Mouse (Mus musculus) embryonic fibroblast, embryonic 13.5 days (primary cell): Measurements from ENCODE around the gene Nos3. TPM values are rescaled to one million over a fixed set of nuclear protein-coding genes. Genes with fewer than 3 reads are reported as not detected.

Experiments used
- H3K27ac ChIP-seq: 2 replicates; pipeline ENCODE4 v1.5.1; 2012; ENCODE audit warnings: low read length, control low read depth, inconsistent platforms; ENCODE audit not compliant: insufficient read depth
- H3K4me1 ChIP-seq: 2 replicates; pipeline ENCODE4 v1.6.1; 2011; ENCODE audit warnings: low read length; ENCODE audit not compliant: control insufficient read depth, insufficient read depth
- H3K4me3 ChIP-seq: 2 replicates; pipeline ENCODE4 v1.5.1; 2011; ENCODE audit warnings: mild to moderate bottlenecking, control low read depth, low read length; ENCODE audit not compliant: insufficient read depth
- CTCF ChIP-seq: IDR thresholded peaks from 2 replicates; pipeline ENCODE4 v1.5.1; 2011; ENCODE audit warnings: mild to moderate bottlenecking, control low read depth, low read length, moderate library complexity, borderline replicate concordance; ENCODE audit not compliant: insufficient read depth
- POLR2A ChIP-seq: IDR thresholded peaks from 2 replicates; pipeline ENCODE4 v1.6.1; 2011; ENCODE audit warnings: low read depth, mild to moderate bottlenecking, control low read depth, low read length, moderate library complexity
- polyA plus RNA-seq: library from polyadenylated mRNA; stranded (reverse); fragments of >200 nt; gene quantifications from 2 replicates; pipeline ENCODE4 v1.2.4, GENCODE M21; 2011; ENCODE audit warnings: low read depth; ENCODE audit not compliant: missing spikeins, insufficient read length

Gene Nos3
- polyA plus RNA-seq, 1 experiment, result not detected

DNA sequence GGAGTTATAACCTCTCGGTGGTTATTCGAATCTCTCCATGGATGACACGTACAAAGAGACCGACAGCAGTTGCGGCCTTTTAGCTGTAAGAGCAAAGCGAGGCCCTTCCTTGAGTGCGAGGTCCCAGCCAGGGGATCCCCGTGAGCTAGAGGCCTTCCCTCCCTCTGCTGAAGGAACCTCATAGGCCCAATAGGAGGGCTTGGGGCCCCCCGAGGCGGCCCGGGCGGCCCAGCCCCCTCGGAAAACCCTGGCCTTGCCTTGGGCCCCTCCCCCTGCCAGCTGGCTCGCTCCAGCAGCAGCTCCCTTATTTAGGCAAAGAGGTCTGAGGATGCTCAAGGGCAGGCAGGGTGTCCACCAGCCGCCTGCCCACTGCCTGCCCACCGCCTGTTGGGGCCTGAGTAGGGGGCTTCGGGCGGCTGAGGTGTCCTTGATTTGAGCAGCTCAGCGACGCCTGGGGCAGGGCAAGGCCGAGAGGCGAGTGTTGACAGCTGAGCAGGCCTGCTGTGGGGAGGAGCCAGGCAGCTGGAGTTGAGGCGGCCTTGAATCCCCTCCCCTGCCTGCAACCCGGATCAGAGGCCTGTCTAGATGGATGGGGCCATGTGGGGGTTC is 12.3 kb upstream of the Nos3 start:
- Histone ChIP-seq H3K27ac (no peak overlapping the region), H3K4me1 (peaks cover 3% of the 10 kb centered on the region; the same call in 1 of the 2 replicates), H3K4me3 (peak overlapping the region; percentile 35; the same call in 1 of the 2 replicates)
- TF ChIP-seq POLR2A (no peak), CTCF (no peak)

DNA sequence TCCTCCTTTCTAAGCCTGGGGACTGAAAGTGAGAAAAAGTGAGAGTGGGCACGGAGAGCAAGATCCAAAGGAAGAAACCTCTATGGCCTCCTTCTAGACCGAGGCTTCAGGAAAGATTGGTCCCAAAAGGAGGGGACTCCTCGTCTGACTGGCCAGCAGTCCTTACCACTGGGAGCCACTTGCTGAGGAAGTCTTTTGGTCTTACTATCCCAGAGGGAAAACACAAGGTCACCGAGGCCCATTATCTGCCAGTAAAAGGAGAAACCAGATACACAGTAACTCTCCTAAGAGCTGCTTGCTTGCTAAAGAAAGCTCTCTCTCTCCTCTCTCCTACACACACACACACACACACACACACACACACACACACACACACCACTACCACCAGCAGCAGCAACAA is 11.3 kb upstream of the Nos3 start:
- no peak overlapping the region for H3K27ac ChIP-seq
- H3K4me1 ChIP-seq, result peaks cover 3% of the 10 kb centered on the region; the same call in 1 of the 2 replicates
- no peak for TF ChIP-seq CTCF
- TF ChIP-seq POLR2A, result no peak
- no peak overlapping the region for H3K4me3 ChIP-seq

DNA sequence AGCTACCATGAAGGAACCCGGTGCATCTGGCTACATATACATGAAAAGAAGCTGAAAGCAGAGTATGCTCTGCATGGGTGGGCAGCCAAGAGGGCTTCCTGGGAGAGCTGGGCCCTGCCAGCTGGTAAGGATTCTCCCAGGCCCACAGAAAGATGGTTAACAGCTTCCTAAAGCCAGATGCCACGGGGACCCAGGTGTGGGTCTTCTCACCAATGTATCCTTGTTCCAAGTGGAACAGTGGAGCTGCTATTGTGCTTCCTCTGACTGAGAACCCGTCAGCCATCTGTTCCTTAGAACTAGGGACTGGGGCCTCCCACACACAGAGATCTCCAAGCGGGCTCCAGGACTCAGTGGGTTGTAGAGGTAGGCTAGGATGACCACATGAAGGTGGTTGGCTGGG is 7.8 kb upstream of the Nos3 start:
- Histone ChIP-seq H3K4me1 (peaks cover 5% of the 10 kb centered on the region; the same call in 1 of the 2 replicates), H3K4me3 (no peak overlapping the region), H3K27ac (no peak overlapping the region)
- no peak for TF ChIP-seq CTCF

DNA sequence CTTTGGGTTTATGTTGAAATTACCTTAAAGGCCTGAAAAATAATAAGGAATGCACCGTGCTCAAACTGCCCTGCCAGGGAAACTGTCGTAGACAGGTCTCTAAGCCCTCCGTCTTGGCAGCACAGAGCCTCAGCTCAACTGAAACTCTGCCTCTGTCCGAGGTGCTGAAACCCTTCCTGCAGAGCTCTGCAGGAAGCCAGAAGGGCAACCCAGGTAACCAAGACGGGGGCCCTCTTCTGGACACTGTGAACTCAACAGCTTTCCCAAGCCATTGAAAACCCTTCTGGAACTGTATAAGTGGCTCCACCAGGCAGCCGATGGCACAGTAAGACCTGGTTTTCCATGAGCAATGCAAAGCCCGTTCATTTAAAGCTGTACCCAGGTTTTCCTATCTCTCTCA is 7.1 kb upstream of the Nos3 start:
- TF ChIP-seq CTCF (no peak), POLR2A (no peak)
- Histone ChIP-seq H3K27ac (no peak overlapping the region), H3K4me3 (no peak overlapping the region), H3K4me1 (peaks cover 5% of the 10 kb centered on the region; the same call in 1 of the 2 replicates)

DNA sequence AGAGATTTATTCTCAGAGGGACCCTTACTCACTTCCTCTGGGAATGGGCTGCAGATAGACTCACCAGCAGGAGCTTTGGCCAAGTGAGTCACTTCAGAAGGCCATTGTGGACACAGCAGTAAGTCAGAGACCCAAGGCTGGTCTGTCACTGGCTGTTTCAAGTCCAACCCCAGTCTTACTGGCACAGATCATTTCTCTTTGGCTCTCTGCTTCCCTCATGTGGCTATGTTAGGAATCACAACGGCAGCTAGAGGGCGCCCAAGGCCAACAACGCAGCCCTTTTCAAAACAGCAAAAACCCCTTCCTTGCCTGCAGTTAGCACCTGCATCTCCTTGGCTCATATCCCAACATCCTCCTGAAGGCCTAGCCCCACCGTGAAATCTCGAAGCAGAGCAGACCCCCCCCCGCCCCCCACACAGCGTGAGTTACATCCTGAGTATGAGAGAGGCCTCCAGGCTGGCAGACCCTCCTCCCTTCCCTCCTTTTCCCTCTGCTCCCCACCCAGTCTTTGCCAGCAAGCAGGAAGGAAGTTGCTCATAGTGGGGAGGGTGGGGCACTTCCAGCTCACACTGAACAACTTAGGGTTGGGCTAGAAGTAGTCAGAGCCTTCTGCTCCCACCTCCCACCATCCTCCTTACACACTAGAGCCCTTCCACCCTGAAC is 3.7 kb upstream of the Nos3 start:
- peak; percentile 83 for TF ChIP-seq CTCF
- no peak for TF ChIP-seq POLR2A
- Histone ChIP-seq H3K4me1 (peaks cover 5% of the 10 kb centered on the region; the same call in 1 of the 2 replicates), H3K27ac (no peak overlapping the region), H3K4me3 (no peak overlapping the region)

DNA sequence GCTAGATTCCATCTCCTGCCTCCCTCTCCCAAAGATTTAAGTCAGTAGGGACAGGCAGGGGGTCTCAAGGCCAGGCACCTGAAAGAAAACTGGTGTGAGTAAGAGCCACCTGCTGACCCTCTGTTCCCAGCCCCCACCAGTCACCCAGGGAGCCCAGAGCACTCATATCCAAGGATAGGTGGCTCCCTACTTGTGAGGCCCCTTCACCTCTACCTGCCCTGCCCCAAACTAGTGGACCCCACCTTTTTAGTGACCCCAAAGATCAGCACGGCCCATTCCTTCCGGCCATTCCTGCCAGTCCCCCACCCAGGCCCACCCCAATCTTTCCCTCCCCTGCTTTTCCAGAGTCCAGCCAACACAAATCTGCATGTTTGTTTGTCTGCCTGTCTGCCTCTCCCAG is 1.1 kb upstream of the Nos3 start:
- Histone ChIP-seq H3K27ac (no peak overlapping the region), H3K4me3 (no peak overlapping the region), H3K4me1 (peaks cover 5% of the 10 kb centered on the region; the same call in 1 of the 2 replicates)
- no peak for TF ChIP-seq POLR2A
- TF ChIP-seq CTCF, result no peak

DNA sequence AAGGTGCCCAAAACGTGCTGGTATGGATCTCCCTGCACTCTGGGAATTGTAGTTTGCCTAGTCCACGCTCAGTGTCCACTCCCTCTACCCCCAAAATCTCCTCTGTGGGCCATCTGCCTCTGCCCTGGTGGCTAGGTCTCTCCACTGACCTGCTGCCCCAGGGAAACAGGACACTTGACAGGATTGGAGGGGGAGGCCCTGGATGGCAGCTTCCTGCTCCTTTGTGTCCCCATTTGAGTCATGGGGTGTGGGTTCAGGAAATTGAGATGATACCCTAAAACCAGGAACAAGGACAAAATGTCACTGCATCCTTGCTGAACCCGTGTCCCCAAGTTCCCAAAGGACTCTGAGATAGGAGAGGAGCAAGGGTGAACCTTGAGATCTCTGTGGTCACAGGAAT is 549 bp upstream of the Nos3 start:
- Histone ChIP-seq H3K4me1 (peaks cover 5% of the 10 kb centered on the region; the same call in 1 of the 2 replicates), H3K4me3 (no peak overlapping the region), H3K27ac (no peak overlapping the region)
- TF ChIP-seq CTCF (no peak), POLR2A (no peak)

DNA sequence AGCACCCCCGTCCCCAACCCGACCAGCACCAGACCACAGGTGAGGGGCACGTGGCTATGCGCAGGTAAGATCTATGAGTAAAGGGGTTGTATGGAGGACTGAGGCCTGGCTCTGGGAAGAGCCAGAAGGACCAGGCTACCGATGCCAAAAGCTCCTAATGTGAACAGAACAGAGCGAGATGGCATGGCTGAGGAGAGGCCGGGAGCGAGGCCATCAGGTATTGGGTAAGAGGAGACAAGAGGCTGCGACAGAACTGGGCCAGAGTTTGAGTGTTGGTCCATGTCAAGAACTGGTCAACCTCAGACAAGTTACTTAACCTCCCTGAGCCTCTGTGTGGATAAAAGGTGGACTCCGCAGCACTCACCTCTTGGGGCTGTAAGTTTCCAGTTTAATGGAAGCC is 353 bp downstream of the Nos3 start:
- TF ChIP-seq CTCF (no peak), POLR2A (no peak)
- Histone ChIP-seq H3K4me3 (no peak overlapping the region), H3K27ac (no peak overlapping the region), H3K4me1 (peaks cover 5% of the 10 kb centered on the region; the same call in 1 of the 2 replicates)

DNA sequence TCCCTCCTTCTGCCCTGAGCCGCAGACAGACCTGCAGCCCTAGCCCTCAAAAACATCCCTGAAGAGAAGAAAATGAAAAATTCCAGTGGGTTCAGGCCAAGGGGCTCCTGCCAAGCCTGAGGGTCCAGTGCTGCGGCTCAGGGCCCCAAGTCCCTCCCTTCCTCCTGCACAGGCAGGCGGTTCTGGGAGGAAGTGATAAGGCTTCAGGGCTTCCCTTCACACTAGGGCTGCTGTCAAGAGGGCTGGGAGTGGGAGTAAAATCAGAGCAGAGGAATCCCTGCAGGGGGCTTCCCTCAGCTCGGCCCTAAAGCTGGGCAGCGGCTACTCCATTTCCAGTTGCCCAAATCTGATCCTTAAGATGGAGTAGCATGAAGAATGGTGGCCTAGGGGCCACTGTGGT is 918 bp downstream of the Nos3 start:
- Histone ChIP-seq H3K27ac (no peak overlapping the region), H3K4me3 (no peak overlapping the region), H3K4me1 (peaks cover 5% of the 10 kb centered on the region; the same call in 1 of the 2 replicates)
- no peak for TF ChIP-seq POLR2A
- TF ChIP-seq CTCF, result no peak

DNA sequence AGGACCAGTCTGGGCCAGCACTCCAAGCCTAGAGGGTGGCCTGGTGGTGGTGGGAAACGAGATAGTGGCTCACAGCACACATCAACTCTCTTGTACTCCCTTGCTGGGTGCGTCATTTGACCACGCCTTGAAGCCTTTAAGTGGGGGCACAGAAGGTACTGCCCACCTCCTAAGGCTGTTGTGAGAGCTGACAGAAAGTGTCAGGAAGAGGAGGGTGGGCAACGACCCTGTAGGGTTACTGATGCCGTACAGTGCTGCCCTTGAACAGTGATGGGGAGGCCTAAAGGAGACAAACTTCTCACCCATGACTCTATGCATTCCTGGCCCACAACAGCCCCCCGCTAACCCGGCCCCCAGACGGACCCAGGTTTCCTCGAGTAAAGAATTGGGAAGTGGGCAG is 1.8 kb downstream of the Nos3 start:
- Histone ChIP-seq H3K27ac (no peak overlapping the region), H3K4me3 (no peak overlapping the region)

DNA sequence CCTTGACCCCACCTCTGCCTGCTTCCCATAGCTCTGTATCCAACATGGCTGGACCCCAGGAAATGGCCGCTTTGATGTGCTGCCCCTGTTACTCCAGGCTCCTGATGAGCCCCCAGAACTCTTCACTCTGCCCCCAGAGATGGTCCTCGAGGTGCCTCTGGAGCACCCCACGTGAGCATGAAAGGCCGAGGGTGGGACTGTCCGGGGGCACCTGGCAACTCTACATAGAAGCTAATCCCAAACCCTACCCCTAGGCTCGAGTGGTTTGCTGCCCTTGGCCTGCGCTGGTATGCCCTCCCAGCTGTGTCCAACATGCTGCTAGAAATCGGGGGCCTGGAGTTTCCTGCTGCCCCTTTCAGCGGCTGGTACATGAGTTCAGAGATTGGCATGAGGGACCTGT is 5.2 kb downstream of the Nos3 start:
- Histone ChIP-seq H3K27ac (no peak overlapping the region), H3K4me3 (no peak overlapping the region)
- no peak for TF ChIP-seq POLR2A
- TF ChIP-seq CTCF, result no peak

More for the DNA sequence above, 1.8 kb downstream of the Nos3 start:
- TF ChIP-seq CTCF (no peak), POLR2A (no peak)
- H3K4me1 ChIP-seq, result no peaks in the 10 kb centered on the region

More for the DNA sequence above, 5.2 kb downstream of the Nos3 start:
- no peaks in the 10 kb centered on the region for H3K4me1 ChIP-seq
